Mouse (Mus musculus) heart, embryonic 11.5 days (tissue): ENCODE results near the gene Parvg. TPM values are rescaled to one million over a fixed set of nuclear protein-coding genes. Genes with fewer than 3 reads are reported as not detected.
"Not testable (repeated sequence)": the region's sequence is repeated elsewhere in the genome, so short reads cannot be mapped to it uniquely, and the experiment has no call there.

Experiments used
- ATAC-seq: fragments of 200-750 bp; cut with Nextera tagmentation; replicated peaks from 2 replicates; pipeline ENCODE4 v1.8.0; 2017; ENCODE audit warnings: moderate library complexity; ENCODE audit not compliant: insufficient number of reproducible peaks, low FRiP score, low TSS enrichment
- H3K27ac ChIP-seq: fragments of 300-500 bp; sonication (generic); 2 replicates; pipeline ENCODE4 v1.5.1; 2014; ENCODE audit warnings: mild to moderate bottlenecking, low read depth, low read length
- H3K27me3 ChIP-seq: fragments of 300-500 bp; sonication (generic); 2 replicates; pipeline ENCODE4 v1.6.1; 2014; ENCODE audit warnings: mild to moderate bottlenecking, low read length, mixed read lengths; ENCODE audit not compliant: control insufficient read depth, insufficient read depth
- H3K36me3 ChIP-seq: fragments of 300-500 bp; sonication (generic); 2 replicates; pipeline ENCODE4 v1.6.1; 2014; ENCODE audit warnings: mild to moderate bottlenecking, low read length, moderate library complexity, mixed read lengths; ENCODE audit not compliant: control insufficient read depth, insufficient read depth
- H3K4me1 ChIP-seq: fragments of 300-500 bp; sonication (generic); 2 replicates; pipeline ENCODE4 v1.6.1; 2014; ENCODE audit warnings: low read length; ENCODE audit not compliant: control insufficient read depth, insufficient read depth
- H3K4me2 ChIP-seq: fragments of 300-500 bp; sonication (generic); 2 replicates; pipeline ENCODE4 v1.6.1; 2014; ENCODE audit warnings: mild to moderate bottlenecking, moderate library complexity
- H3K4me3 ChIP-seq: fragments of 300-500 bp; sonication (generic); 2 replicates; pipeline ENCODE4 v1.5.1; 2014; ENCODE audit warnings: low read depth, low read length
- H3K9ac ChIP-seq: fragments of 300-500 bp; sonication (generic); 2 replicates; pipeline ENCODE4 v1.6.1; 2014; ENCODE audit warnings: mild to moderate bottlenecking, low read depth, low read length, moderate library complexity
- H3K9me3 ChIP-seq: fragments of 300-500 bp; sonication (generic); replicated peaks from 2 replicates; pipeline ENCODE4 v1.6.1; 2016; ENCODE audit warnings: low read length; ENCODE audit not compliant: control insufficient read depth
- WGBS: fragments of 180-500 bp; shearing (Covaris S2); extraction: QIAGEN DNeasy Blood & Tissue Kit; methylation state at CpG from one replicate; pipeline ENCODE4 v1.1.7; 2014; ENCODE audit not compliant: insufficient replicate concordance; 5-methylcytosine and 5-hydroxymethylcytosine counted together
- polyA plus RNA-seq: library from polyadenylated mRNA; unstranded; fragments of >200 nt; fragmentation: Nextera tagmentation; extraction: Ambion mirVana; gene quantifications from 2 replicates; pipeline ENCODE4 v1.2.1, GENCODE M21; 2014

The Parvg gene
- polyA plus RNA-seq, 1 experiment from 2014 or later = 0.60 TPM

- Histone ChIP-seq H3K4me2 (no peak overlapping the region), H3K4me1 (peaks cover 6% of the 10 kb centered on the region; the same call in 1 of the 2 replicates), H3K27me3 (no peaks in the 10 kb centered on the region), H3K36me3 (0 out of 2 replicates have a peak, but pooled peaks cover 2% of the 10 kb centered on the region), H3K9ac (no peak overlapping the region), H3K9me3 (no peaks in the 10 kb centered on the region), H3K27ac (no peak overlapping the region), H3K4me3 (no peak overlapping the region)
- 84% methylated on average over 7 of the region's 7 CpGs for WGBS
- ATAC-seq = no peak
Observed at GRCm38 (mm10) chr15:84285453-84285852, 38.4 kb upstream of the Parvg start.

- not testable (repeated sequence) for H3K27ac ChIP-seq, H3K4me3 ChIP-seq, ATAC-seq, H3K4me2 ChIP-seq, H3K36me3 ChIP-seq, H3K9ac ChIP-seq, H3K9me3 ChIP-seq, H3K27me3 ChIP-seq, H3K4me1 ChIP-seq
- WGBS = 80% methylated on average over 1 of the region's 1 CpGs
Observed at GRCm38 (mm10) chr15:84288953-84289352, 34.9 kb upstream of the Parvg start.

GRCm38 (mm10) chr15:84291097-84291496, 32.7 kb upstream of the Parvg start:
- H3K36me3 ChIP-seq = peaks cover 5% of the 10 kb centered on the region; the same call in 1 of the 2 replicates
- H3K9me3 ChIP-seq = no peaks in the 10 kb centered on the region
- no peak overlapping the region for H3K27ac ChIP-seq
- ATAC-seq = no peak
- no peak overlapping the region for H3K4me2 ChIP-seq
- no peak overlapping the region for H3K4me3 ChIP-seq
- H3K27me3 ChIP-seq = no peaks in the 10 kb centered on the region
- WGBS = 83% methylated on average over 5 of the region's 5 CpGs
- H3K4me1 ChIP-seq = peaks cover 6% of the 10 kb centered on the region; the same call in 1 of the 2 replicates
- H3K9ac ChIP-seq = no peak overlapping the region

DNA sequence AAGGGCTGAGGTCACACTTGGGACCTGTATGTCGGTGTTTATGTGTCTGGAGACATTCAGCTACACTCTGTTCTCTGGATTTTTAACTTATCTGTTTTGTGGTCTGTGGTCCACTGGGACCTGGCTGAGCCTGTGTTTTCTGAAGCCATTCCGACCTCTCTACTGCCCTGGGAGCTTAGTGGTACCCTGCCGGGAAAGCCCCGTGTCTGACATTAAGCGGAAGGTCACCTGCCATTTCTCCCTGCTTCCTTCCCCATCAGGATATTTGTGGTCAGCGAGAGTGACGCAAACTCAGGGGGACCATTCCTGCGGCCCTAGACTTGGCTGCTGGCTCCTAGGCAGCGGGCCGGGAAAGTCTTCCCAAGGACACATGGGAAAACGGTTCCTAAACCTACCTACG, 30.2 kb upstream of the Parvg start:
- WGBS = 72% methylated on average over 12 of the region's 12 CpGs
- Histone ChIP-seq H3K4me2 (no peak overlapping the region), H3K4me3 (no peak overlapping the region), H3K27ac (no peak overlapping the region), H3K9ac (no peak overlapping the region), H3K27me3 (no peaks in the 10 kb centered on the region), H3K9me3 (no peaks in the 10 kb centered on the region), H3K36me3 (peaks cover 5% of the 10 kb centered on the region; the same call in 1 of the 2 replicates), H3K4me1 (no peaks in the 10 kb centered on the region)
- ATAC-seq = no peak

DNA sequence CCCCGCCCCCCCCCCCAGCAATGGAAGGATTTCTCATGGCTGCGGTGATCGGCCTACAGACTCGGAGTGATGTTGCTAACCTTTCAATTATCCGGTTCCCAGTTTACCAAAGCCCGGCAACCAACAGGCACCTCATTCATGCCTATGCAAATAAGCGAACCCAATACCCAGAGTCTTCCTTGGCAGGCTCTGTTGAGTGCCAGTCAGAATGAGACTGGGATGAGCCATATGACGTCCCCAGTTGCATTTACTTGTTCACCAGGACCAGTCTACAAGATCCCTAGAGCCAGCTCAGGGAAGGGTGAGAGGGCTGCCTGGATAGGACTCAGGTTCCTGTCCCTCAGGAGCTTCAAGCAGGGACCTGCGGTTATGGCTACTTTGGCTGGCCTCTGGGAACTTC, 29.4 kb upstream of the Parvg start:
- no peak overlapping the region for H3K9ac ChIP-seq
- ATAC-seq = no peak
- no peak overlapping the region for H3K4me2 ChIP-seq
- WGBS = 83% methylated on average over 7 of the region's 9 CpGs
- peaks cover 5% of the 10 kb centered on the region; the same call in 1 of the 2 replicates for H3K36me3 ChIP-seq
- no peak overlapping the region for H3K27ac ChIP-seq
- H3K9me3 ChIP-seq = no peaks in the 10 kb centered on the region
- H3K4me1 ChIP-seq = 0 out of 2 replicates have a peak, but pooled peaks cover 3% of the 10 kb centered on the region
- H3K27me3 ChIP-seq = no peaks in the 10 kb centered on the region
- no peak overlapping the region for H3K4me3 ChIP-seq

DNA sequence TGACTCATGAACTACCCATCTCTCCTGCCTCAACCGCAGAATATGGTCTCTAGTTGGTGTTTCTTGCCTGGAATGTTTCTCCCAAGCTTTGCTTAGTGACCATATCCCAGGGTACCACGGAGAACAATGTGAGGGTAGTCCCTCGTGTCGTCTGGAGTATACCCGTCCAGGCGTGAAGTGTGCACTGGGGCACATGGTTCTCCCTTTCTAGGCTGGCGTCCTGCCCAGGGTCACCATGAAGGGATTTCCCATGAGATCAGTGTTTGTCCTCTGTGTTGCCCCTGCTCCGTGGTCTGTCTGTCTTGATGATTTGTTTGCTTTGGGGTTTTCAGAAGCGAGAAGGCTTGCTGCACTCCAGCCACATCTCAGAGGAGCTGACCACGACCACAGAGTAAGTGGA, 28.6 kb upstream of the Parvg start:
- no peaks in the 10 kb centered on the region for H3K27me3 ChIP-seq
- 86% methylated on average over 10 of the region's 10 CpGs for WGBS
- H3K4me1 ChIP-seq = peaks cover 12% of the 10 kb centered on the region
- H3K9me3 ChIP-seq = no peaks in the 10 kb centered on the region
- H3K36me3 ChIP-seq = peaks cover 5% of the 10 kb centered on the region; the same call in 1 of the 2 replicates
- H3K27ac ChIP-seq = no peak overlapping the region
- no peak overlapping the region for H3K9ac ChIP-seq
- no peak for ATAC-seq
- H3K4me2 ChIP-seq = no peak overlapping the region
- no peak overlapping the region for H3K4me3 ChIP-seq

GRCm38 (mm10) chr15:84297454-84297853, 26.4 kb upstream of the Parvg start:
- no peak for ATAC-seq
- no peak overlapping the region for H3K9ac ChIP-seq
- 66% methylated on average over 8 of the region's 8 CpGs for WGBS
- no peaks in the 10 kb centered on the region for H3K27me3 ChIP-seq
- no peak overlapping the region for H3K27ac ChIP-seq
- no peak overlapping the region for H3K4me2 ChIP-seq
- no peaks in the 10 kb centered on the region for H3K36me3 ChIP-seq
- H3K4me3 ChIP-seq = no peak overlapping the region
- peaks cover 26% of the 10 kb centered on the region for H3K4me1 ChIP-seq
- no peaks in the 10 kb centered on the region for H3K9me3 ChIP-seq

DNA sequence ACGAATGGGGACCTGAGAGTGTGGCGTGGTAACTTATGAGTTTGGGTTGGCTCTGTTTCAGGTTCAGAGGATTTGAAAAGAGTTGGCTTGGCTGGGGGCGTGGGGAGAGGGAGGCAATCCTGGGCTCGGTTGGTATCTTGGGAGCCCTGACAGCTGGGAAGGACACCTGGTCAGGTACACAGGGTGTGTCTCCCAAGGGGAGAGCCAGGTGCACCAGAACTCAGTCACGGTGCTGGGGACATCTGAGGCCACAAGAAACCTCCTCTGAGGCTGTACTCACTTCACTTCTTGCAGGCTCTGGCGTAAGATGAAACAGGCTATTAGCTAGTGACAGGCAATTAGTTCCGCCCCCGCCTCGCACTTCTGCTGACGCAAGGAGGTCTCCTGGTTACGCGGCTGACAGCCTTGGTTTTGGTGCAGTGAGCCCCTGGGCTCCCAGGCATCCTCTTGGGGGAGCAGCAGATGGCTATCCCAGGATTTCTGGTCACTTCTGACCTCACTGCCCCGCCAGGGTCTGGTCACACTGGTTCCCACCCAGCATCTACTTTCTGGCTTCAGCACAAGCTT, 24.9 kb upstream of the Parvg start:
- no peaks in the 10 kb centered on the region for H3K9me3 ChIP-seq
- no peak; the same call in 1 of the 2 replicates for ATAC-seq
- H3K27me3 ChIP-seq = no peaks in the 10 kb centered on the region
- H3K4me1 ChIP-seq = peaks cover 26% of the 10 kb centered on the region
- no peak overlapping the region for H3K4me2 ChIP-seq
- H3K4me3 ChIP-seq = no peak overlapping the region
- H3K9ac ChIP-seq = no peak overlapping the region
- H3K36me3 ChIP-seq = no peaks in the 10 kb centered on the region
- WGBS = 49% methylated on average over 13 of the region's 13 CpGs
- no peak overlapping the region for H3K27ac ChIP-seq

DNA sequence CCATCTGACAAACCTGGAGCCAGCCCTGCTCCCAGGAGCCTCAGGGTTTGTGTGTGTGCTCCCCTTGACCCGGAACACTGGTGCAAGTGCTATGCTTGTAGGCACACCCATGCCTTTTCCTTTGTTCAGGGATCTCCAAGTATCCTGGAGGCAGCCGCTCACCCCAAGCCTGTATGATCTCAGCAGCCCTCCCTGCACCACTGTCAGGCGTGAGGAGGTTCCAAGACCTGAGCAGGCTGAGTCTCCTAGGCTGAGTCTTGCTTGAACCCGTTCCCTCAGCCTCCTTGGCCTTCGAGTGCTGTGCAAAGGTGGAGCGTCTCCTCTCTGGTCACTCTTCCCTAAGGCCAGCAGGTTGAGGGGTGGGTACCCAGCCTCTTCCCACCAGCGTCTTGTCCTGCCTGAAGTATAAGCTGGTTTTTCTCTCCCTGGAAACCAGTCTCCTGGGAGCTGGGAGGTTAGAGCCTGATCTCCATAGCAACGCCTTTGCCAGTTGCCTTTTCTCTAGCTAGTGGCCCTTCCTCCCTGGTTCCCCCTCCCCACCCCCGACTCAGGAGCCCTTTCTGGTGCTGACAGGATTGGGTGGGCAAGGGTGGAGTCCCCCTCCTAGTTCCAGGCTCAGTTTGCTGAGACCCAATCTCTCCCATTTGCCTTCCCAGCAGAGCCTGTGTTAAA, 24.0 kb upstream of the Parvg start:
- Histone ChIP-seq H3K9me3 (no peaks in the 10 kb centered on the region), H3K27me3 (no peaks in the 10 kb centered on the region), H3K9ac (no peak overlapping the region), H3K4me1 (peaks cover 26% of the 10 kb centered on the region), H3K36me3 (no peaks in the 10 kb centered on the region), H3K4me2 (no peak overlapping the region), H3K4me3 (no peak overlapping the region), H3K27ac (no peak overlapping the region)
- 38% methylated on average over 9 of the region's 9 CpGs for WGBS
- no peak for ATAC-seq
